In genomic region chr17:33695471-33695870, GRCm38 (mm10) we compare ENCODE assay signal across 34 mouse cellular contexts. TPM values are rescaled to one million over a fixed set of nuclear protein-coding genes. Genes with fewer than 3 reads are reported as not detected.
"Had no signal": no experiment of that assay in that cellular context is flagged by ENCODE, and none has a peak within 500 bp of the region (broad histone marks: within the 10 kb centered on the region; RNA-seq: fewer than 3 reads in every experiment).

No protein-coding gene starts in this region.

- H3K4me1 ChIP-seq: limb, embryonic 10.5 days; limb, embryonic 12.5 days; limb, embryonic 13.5 days; limb, embryonic 15.5 days; liver, embryonic 12.5 days; liver, embryonic 13.5 days; liver, embryonic 15.5 days; lung, embryonic 15.5 days; midbrain, embryonic 10.5 days; midbrain, embryonic 12.5 days; midbrain, embryonic 13.5 days; midbrain, embryonic 15.5 days; neural tube, embryonic 12.5 days had no signal

- H3K9ac ChIP-seq: limb, embryonic 12.5 days; limb, embryonic 13.5 days; limb, embryonic 15.5 days; liver, embryonic 12.5 days; liver, embryonic 13.5 days; liver, embryonic 14.5 days; liver, embryonic 15.5 days; liver, postnatal 0 days; lung, embryonic 14.5 days; lung, embryonic 15.5 days; midbrain, embryonic 12.5 days; midbrain, embryonic 13.5 days; midbrain, embryonic 15.5 days; neural tube, embryonic 12.5 days had no signal

- DNase-seq: left cerebral cortex, postnatal 4 days; liver, embryonic 13.5 days; liver, postnatal 0 days; lung, adult 18-20 months; lung, adult 2 months; lung, embryonic 14.5 days; lung, postnatal 10 days; lung, postnatal 14 days; lung, postnatal 36 days; lung, postnatal 4 days; midbrain, embryonic 14.5 days had no signal

- H3K27ac ChIP-seq: limb, embryonic 10.5 days; limb, embryonic 12.5 days; limb, embryonic 13.5 days; limb, embryonic 15.5 days; liver, embryonic 12.5 days; liver, embryonic 13.5 days; liver, embryonic 14.5 days; liver, embryonic 15.5 days; lung, embryonic 15.5 days; macrophage; midbrain, embryonic 10.5 days; midbrain, embryonic 12.5 days; midbrain, embryonic 13.5 days; midbrain, embryonic 15.5 days; neural tube, embryonic 12.5 days had no signal

- H3K27me3 ChIP-seq: limb, embryonic 12.5 days; limb, embryonic 13.5 days; limb, embryonic 15.5 days; liver, embryonic 12.5 days; liver, embryonic 13.5 days; liver, embryonic 15.5 days; lung, embryonic 15.5 days; megakaryocyte, embryonic 14.5 days; midbrain, embryonic 12.5 days; midbrain, embryonic 13.5 days; midbrain, embryonic 15.5 days; neural tube, embryonic 12.5 days had no signal

- H3K4me3 ChIP-seq: limb, embryonic 10.5 days; limb, embryonic 12.5 days; limb, embryonic 13.5 days; limb, embryonic 15.5 days; liver, embryonic 12.5 days; liver, embryonic 13.5 days; liver, embryonic 15.5 days; lung, embryonic 15.5 days; megakaryocyte, embryonic 14.5 days; midbrain, embryonic 10.5 days; midbrain, embryonic 12.5 days; midbrain, embryonic 13.5 days; midbrain, embryonic 15.5 days; myocyte; neural tube, embryonic 12.5 days had no signal

- H3K9me3 ChIP-seq: limb, embryonic 10.5 days; limb, embryonic 12.5 days; limb, embryonic 13.5 days; limb, embryonic 15.5 days; liver, embryonic 12.5 days; liver, embryonic 13.5 days; liver, embryonic 15.5 days; lung, embryonic 15.5 days; megakaryocyte, embryonic 14.5 days; midbrain, embryonic 10.5 days; midbrain, embryonic 12.5 days; midbrain, embryonic 13.5 days; midbrain, embryonic 15.5 days; neural tube, embryonic 12.5 days had no signal

- ATAC-seq: liver, embryonic 12.5 days; liver, postnatal 0 days; lung, postnatal 0 days; midbrain, embryonic 13.5 days; midbrain, embryonic 15.5 days; midbrain, embryonic 16.5 days had no signal

- H3K4me2 ChIP-seq: limb, embryonic 12.5 days; limb, embryonic 13.5 days; limb, embryonic 15.5 days; liver, embryonic 12.5 days; liver, embryonic 13.5 days; liver, embryonic 15.5 days; lung, embryonic 14.5 days; lung, embryonic 15.5 days; midbrain, embryonic 11.5 days; midbrain, embryonic 12.5 days; midbrain, embryonic 13.5 days; midbrain, embryonic 15.5 days; neural tube, embryonic 12.5 days had no signal

RNA-seq across cellular contexts. Expression of gene Pram1, which starts 57.6 kb away (rescaled TPM):
- total RNA-seq: left cerebral cortex, postnatal 25 days; liver, adult 2 months; megakaryocyte-erythroid progenitor cell, adult 5-6 weeks; midbrain, postnatal 0 days had no signal
- polyA plus RNA-seq: lung, adult 2 months; midbrain, embryonic 16.5 days had no signal
